Mouse (Mus musculus): ENCODE measurements at regions not wholly inside any gene's neighbourhood (a gene's known extent, or its start where the extent isn't known, plus 50 kb on each side); places are given as distances from the start of the nearest gene placed in this dataset.
A peak's percentile ranks its signal among the peaks of the same experiment; 100 is the strongest.

DNA sequence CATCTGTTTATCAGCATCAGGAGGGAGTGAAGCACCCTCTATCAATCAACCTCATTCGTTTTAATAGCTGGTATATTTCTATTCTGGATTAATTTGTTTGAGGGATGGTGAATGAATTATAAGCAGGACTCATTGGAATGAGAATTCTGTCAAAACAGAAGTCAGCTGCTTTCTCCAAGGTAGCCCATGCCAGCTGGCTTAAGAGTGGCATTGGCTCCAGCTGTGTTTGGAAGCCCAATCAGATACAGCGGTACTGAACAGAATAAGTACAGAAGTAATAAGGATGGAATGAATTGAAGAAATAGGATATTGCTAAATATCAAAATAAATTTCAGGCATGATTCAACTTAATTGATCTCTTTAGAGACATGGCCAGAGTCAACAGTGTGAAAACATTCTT is 1292.2 kb upstream of the G6pd2 start:
- DNase-seq (ENCODE audit: low spot score) (peak; percentile 5), ATAC-seq (no peak)
- no peak overlapping the region for H3K9ac ChIP-seq (ENCODE audit: low read length)
- H3K36me3 ChIP-seq (ENCODE audit: control insufficient read depth, insufficient read depth, low read length), result no peaks in the 10 kb centered on the region
- no peaks in the 10 kb centered on the region for H3K9me3 ChIP-seq (replicated peaks; ENCODE audit: control insufficient read depth, low read length)
- no peaks in the 10 kb centered on the region for H3K27me3 ChIP-seq (replicated peaks; ENCODE audit: control insufficient read depth, insufficient read depth, low read length)
- no peaks in the 10 kb centered on the region for H3K4me1 ChIP-seq (ENCODE audit: control insufficient read depth, insufficient read depth, low read length)
- 82% methylated on average over 2 of the region's 2 CpGs for WGBS
- no peak overlapping the region for H3K27ac ChIP-seq (ENCODE audit: low read depth, low read length)
- no peak overlapping the region for H3K4me3 ChIP-seq (ENCODE audit: low read depth, low read length)
- H3K4me2 ChIP-seq (ENCODE audit: low read length), result no peak overlapping the region

All from forebrain, embryonic 14.5 days (tissue).